Mouse (Mus musculus): ENCODE measurements around the gene Vps35l. TPM values are rescaled to one million over a fixed set of nuclear protein-coding genes. Genes with fewer than 3 reads are reported as not detected.

Gene Vps35l
- polyA plus RNA-seq (2015; fragmentation: Nextera tagmentation; extraction: Ambion mirVana) = 102 and 105 TPM in 2 replicates

GRCm38 (mm10) chr7:118739975-118740531 lies at the start of gene Vps35l:
Gene Vps35l, plus strand, starts transcription at chr7:118740226.
- Histone ChIP-seq H3K4me2 (peak within 1 kb of the TSS; percentile 79), H3K4me1 (peaks cover 19% of the 10 kb centered on the region), H3K9me3 (no peaks in the 10 kb centered on the region), H3K27ac (peak within 1 kb of the TSS; percentile 91), H3K36me3 (replicated peaks) (peaks cover 18% of the 10 kb centered on the region), H3K4me3 (peak within 1 kb of the TSS; percentile 87), H3K9ac (peak within 1 kb of the TSS; percentile 75), H3K27me3 (replicated peaks) (no peaks in the 10 kb centered on the region)
- WGBS = under 1% methylated on average over 16 of the region's 16 CpGs
- ATAC-seq (replicated peaks) = peak; percentile 91

- ATAC-seq (replicated peaks) = no peak
- Histone ChIP-seq H3K4me2 (no peak overlapping the region), H3K4me3 (no peak overlapping the region), H3K9ac (no peak overlapping the region), H3K9me3 (no peaks in the 10 kb centered on the region), H3K4me1 (no peaks in the 10 kb centered on the region), H3K27ac (no peak overlapping the region), H3K36me3 (replicated peaks) (peaks cover 60% of the 10 kb centered on the region), H3K27me3 (replicated peaks) (no peaks in the 10 kb centered on the region)
- 95% methylated on average over 2 of the region's 2 CpGs for WGBS
Observed at GRCm38 (mm10) chr7:118691287-118691686, 48.7 kb upstream of the Vps35l start.

GRCm38 (mm10) chr7:118696146-118696545 lies 43.9 kb upstream of the Vps35l start:
- no peak overlapping the region for H3K4me2 ChIP-seq
- H3K4me3 ChIP-seq = no peak overlapping the region
- no peak for ATAC-seq (replicated peaks)
- peaks cover 53% of the 10 kb centered on the region for H3K36me3 ChIP-seq (replicated peaks)
- 100% methylated on average over 6 of the region's 6 CpGs for WGBS
- no peaks in the 10 kb centered on the region for H3K4me1 ChIP-seq
- no peaks in the 10 kb centered on the region for H3K9me3 ChIP-seq
- H3K27me3 ChIP-seq (replicated peaks) = no peaks in the 10 kb centered on the region
- no peak overlapping the region for H3K9ac ChIP-seq
- H3K27ac ChIP-seq = no peak overlapping the region

GRCm38 (mm10) chr7:118697168-118697567 lies 42.9 kb upstream of the Vps35l start:
- Histone ChIP-seq H3K9me3 (no peaks in the 10 kb centered on the region), H3K36me3 (replicated peaks) (peaks cover 45% of the 10 kb centered on the region), H3K27ac (no peak overlapping the region), H3K27me3 (replicated peaks) (no peaks in the 10 kb centered on the region), H3K4me2 (no peak overlapping the region), H3K4me3 (no peak overlapping the region), H3K9ac (no peak overlapping the region), H3K4me1 (no peaks in the 10 kb centered on the region)
- ATAC-seq (replicated peaks) = no peak
- WGBS = 80% methylated on average over 4 of the region's 4 CpGs

- peaks cover 10% of the 10 kb centered on the region for H3K4me1 ChIP-seq
- H3K4me3 ChIP-seq = no peak overlapping the region
- no peaks in the 10 kb centered on the region for H3K27me3 ChIP-seq (replicated peaks)
- 94% methylated on average over 9 of the region's 9 CpGs for WGBS
- H3K9ac ChIP-seq = no peak overlapping the region
- H3K36me3 ChIP-seq (replicated peaks) = peaks cover 39% of the 10 kb centered on the region
- no peak overlapping the region for H3K27ac ChIP-seq
- H3K4me2 ChIP-seq = no peak overlapping the region
- ATAC-seq (replicated peaks) = no peak
- no peaks in the 10 kb centered on the region for H3K9me3 ChIP-seq
Observed at GRCm38 (mm10) chr7:118698882-118699281, 41.1 kb upstream of the Vps35l start.

GRCm38 (mm10) chr7:118703144-118703561 lies 36.9 kb upstream of the Vps35l start:
- no peak overlapping the region for H3K4me3 ChIP-seq
- 88% methylated on average over 15 of the region's 15 CpGs for WGBS
- no peak overlapping the region for H3K4me2 ChIP-seq
- H3K9ac ChIP-seq = no peak overlapping the region
- no peak overlapping the region for H3K27ac ChIP-seq
- H3K9me3 ChIP-seq = no peaks in the 10 kb centered on the region
- H3K27me3 ChIP-seq (replicated peaks) = no peaks in the 10 kb centered on the region
- peaks cover 3% of the 10 kb centered on the region for H3K36me3 ChIP-seq (replicated peaks)
- ATAC-seq (replicated peaks) = no peak
- peaks cover 28% of the 10 kb centered on the region for H3K4me1 ChIP-seq

GRCm38 (mm10) chr7:118704001-118704850 lies 35.8 kb upstream of the Vps35l start:
- H3K4me2 ChIP-seq = peak overlapping the region; percentile 53
- H3K36me3 ChIP-seq (replicated peaks) = no peaks in the 10 kb centered on the region
- 78% methylated on average over 9 of the region's 9 CpGs for WGBS
- H3K9me3 ChIP-seq = no peaks in the 10 kb centered on the region
- H3K4me3 ChIP-seq = peak overlapping the region; percentile 77
- no peaks in the 10 kb centered on the region for H3K27me3 ChIP-seq (replicated peaks)
- H3K27ac ChIP-seq = no peak overlapping the region; the same call in 1 of the 2 replicates
- no peak; the same call in 1 of the 2 replicates for ATAC-seq (replicated peaks)
- peaks cover 28% of the 10 kb centered on the region for H3K4me1 ChIP-seq
- H3K9ac ChIP-seq = peak overlapping the region; percentile 87; the same call in 1 of the 2 replicates

GRCm38 (mm10) chr7:118705101-118705961 lies 34.7 kb upstream of the Vps35l start, which contains the start of gene Gde1:
Gene Gde1, minus strand, starts transcription at chr7:118705778.
- Histone ChIP-seq H3K4me3 (peak within 1 kb of the TSS; percentile 77), H3K9me3 (no peaks in the 10 kb centered on the region), H3K4me2 (peak within 1 kb of the TSS; percentile 53), H3K27ac (peak within 1 kb of the TSS; percentile 93), H3K4me1 (peaks cover 28% of the 10 kb centered on the region), H3K9ac (peak within 1 kb of the TSS; percentile 87), H3K36me3 (replicated peaks) (no peaks in the 10 kb centered on the region), H3K27me3 (replicated peaks) (no peaks in the 10 kb centered on the region)
- peak; percentile 95 for ATAC-seq (replicated peaks)
- WGBS = under 1% methylated on average over 66 of the region's 66 CpGs

- H3K27me3 ChIP-seq (replicated peaks) = no peaks in the 10 kb centered on the region
- H3K27ac ChIP-seq = peak overlapping the region; percentile 93
- no peak overlapping the region for H3K9ac ChIP-seq
- no peak; the same call in 1 of the 2 replicates for ATAC-seq (replicated peaks)
- no peaks in the 10 kb centered on the region for H3K36me3 ChIP-seq (replicated peaks)
- peak overlapping the region; percentile 53 for H3K4me2 ChIP-seq
- no peaks in the 10 kb centered on the region for H3K9me3 ChIP-seq
- 23% methylated on average over 6 of the region's 6 CpGs for WGBS
- H3K4me1 ChIP-seq = peaks cover 28% of the 10 kb centered on the region
- peak overlapping the region; percentile 77 for H3K4me3 ChIP-seq
Observed at GRCm38 (mm10) chr7:118706051-118706450, 34.0 kb upstream of the Vps35l start.

- H3K4me2 ChIP-seq = no peak overlapping the region
- no peaks in the 10 kb centered on the region for H3K36me3 ChIP-seq (replicated peaks)
- no peaks in the 10 kb centered on the region for H3K9me3 ChIP-seq
- no peaks in the 10 kb centered on the region for H3K27me3 ChIP-seq (replicated peaks)
- H3K4me1 ChIP-seq = peaks cover 28% of the 10 kb centered on the region
- no peak overlapping the region for H3K9ac ChIP-seq
- H3K4me3 ChIP-seq = no peak overlapping the region
- WGBS = 91% methylated on average over 5 of the region's 5 CpGs
- H3K27ac ChIP-seq = no peak overlapping the region
- no peak for ATAC-seq (replicated peaks)
Observed at GRCm38 (mm10) chr7:118706488-118706887, 33.5 kb upstream of the Vps35l start.

- peaks cover 28% of the 10 kb centered on the region for H3K4me1 ChIP-seq
- H3K4me3 ChIP-seq = no peak overlapping the region
- no peaks in the 10 kb centered on the region for H3K9me3 ChIP-seq
- H3K36me3 ChIP-seq (replicated peaks) = no peaks in the 10 kb centered on the region
- no peaks in the 10 kb centered on the region for H3K27me3 ChIP-seq (replicated peaks)
- WGBS = 72% methylated on average over 2 of the region's 2 CpGs
- H3K9ac ChIP-seq = no peak overlapping the region
- H3K27ac ChIP-seq = no peak overlapping the region
- no peak overlapping the region for H3K4me2 ChIP-seq
- no peak for ATAC-seq (replicated peaks)
Observed at GRCm38 (mm10) chr7:118707216-118707615, 32.8 kb upstream of the Vps35l start.

- Histone ChIP-seq H3K36me3 (replicated peaks) (no peaks in the 10 kb centered on the region), H3K9ac (no peak overlapping the region), H3K27ac (no peak overlapping the region), H3K4me3 (no peak overlapping the region), H3K27me3 (replicated peaks) (no peaks in the 10 kb centered on the region), H3K4me2 (no peak overlapping the region), H3K9me3 (no peaks in the 10 kb centered on the region), H3K4me1 (peaks cover 29% of the 10 kb centered on the region)
- WGBS = 84% methylated on average over 4 of the region's 4 CpGs
- ATAC-seq (replicated peaks) = no peak
Observed at GRCm38 (mm10) chr7:118708002-118708401, 32.0 kb upstream of the Vps35l start.
